Mouse (Mus musculus) cortical plate, adult 2 months (tissue): ENCODE measurements at regions not wholly inside any gene's neighbourhood (a gene's known extent, or its start where the extent isn't known, plus 50 kb on each side); places are given as distances from the start of the nearest gene placed in this dataset.

Source experiments
- H3K27ac ChIP-seq: fragments of 200-500 bp; 2 replicates; pipeline ENCODE4 v1.5.1; 2012; ENCODE audit warnings: low read length, control low read depth, inconsistent platforms; ENCODE audit not compliant: insufficient read depth
- H3K4me1 ChIP-seq: fragments of 200-500 bp; 2 replicates; pipeline ENCODE4 v1.6.1; 2011; ENCODE audit warnings: low read length; ENCODE audit not compliant: control insufficient read depth, insufficient read depth
- H3K4me3 ChIP-seq: fragments of 200-500 bp; 2 replicates; pipeline ENCODE4 v1.5.1; 2011; ENCODE audit warnings: mild to moderate bottlenecking, low read length, control low read depth; ENCODE audit not compliant: insufficient read depth
- CTCF ChIP-seq: fragments of 200-500 bp; IDR thresholded peaks from 2 replicates; pipeline ENCODE4 v1.5.1; 2011; ENCODE audit warnings: mild to moderate bottlenecking, control low read depth, low read length; ENCODE audit not compliant: insufficient read depth; ENCODE audit errors: extremely low read depth
- POLR2A ChIP-seq: fragments of 200-500 bp; IDR thresholded peaks from 2 replicates; pipeline ENCODE4 v1.6.1; 2011; ENCODE audit warnings: mild to moderate bottlenecking, low read length, control low read depth; ENCODE audit not compliant: insufficient read depth; ENCODE audit errors: extremely low read depth

- Histone ChIP-seq H3K27ac (no peak overlapping the region), H3K4me3 (no peak overlapping the region), H3K4me1 (no peaks in the 10 kb centered on the region)
- TF ChIP-seq POLR2A (no peak), CTCF (no peak)
Measured at GRCm38 (mm10) chr11:45160871-45161270, 543.8 kb downstream of the Ebf1 start.

DNA sequence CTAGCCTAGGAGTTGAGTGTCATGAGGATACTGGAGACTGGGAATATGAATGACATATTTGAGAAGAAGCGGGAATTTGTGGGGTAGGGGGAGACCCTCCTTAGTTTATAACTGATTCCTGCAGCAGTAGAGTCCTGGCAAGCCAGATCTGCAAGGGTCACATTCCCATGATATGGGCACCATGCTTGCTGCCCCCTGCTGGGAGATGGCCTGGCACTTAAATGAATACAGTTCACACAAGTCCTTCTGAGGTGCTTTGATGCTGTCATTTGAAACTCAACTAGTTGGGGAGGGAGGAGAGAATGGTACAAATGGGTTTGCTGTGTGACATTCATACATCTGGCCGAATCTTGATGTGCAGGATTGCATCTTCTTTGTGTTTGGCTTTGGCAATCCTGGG lies 556.4 kb downstream of the Ebf1 start:
- H3K4me3 ChIP-seq, result no peak overlapping the region
- H3K27ac ChIP-seq, result no peak overlapping the region
- H3K4me1 ChIP-seq, result no peaks in the 10 kb centered on the region
- no peak for TF ChIP-seq POLR2A
- TF ChIP-seq CTCF, result no peak

DNA sequence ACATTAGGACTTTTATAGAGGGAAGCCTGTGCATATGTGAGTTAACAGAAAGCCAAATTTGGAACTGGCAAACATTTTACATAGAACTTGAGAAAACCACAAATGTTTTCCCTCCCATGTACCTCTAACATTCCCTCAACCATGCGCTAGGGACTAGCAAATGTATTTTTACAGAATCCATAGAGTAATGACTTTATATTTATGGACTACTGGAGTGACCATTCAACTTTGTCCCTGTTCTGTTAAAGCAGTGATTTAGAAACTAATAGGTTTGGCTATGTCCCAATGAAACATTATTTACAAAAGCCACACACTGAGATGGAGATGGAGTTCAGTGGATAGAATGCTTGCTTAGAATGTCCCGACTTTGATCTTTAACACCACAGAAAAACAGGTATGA lies 557.0 kb downstream of the Ebf1 start:
- TF ChIP-seq POLR2A (no peak), CTCF (no peak)
- Histone ChIP-seq H3K4me3 (no peak overlapping the region), H3K4me1 (no peaks in the 10 kb centered on the region), H3K27ac (no peak overlapping the region)

DNA sequence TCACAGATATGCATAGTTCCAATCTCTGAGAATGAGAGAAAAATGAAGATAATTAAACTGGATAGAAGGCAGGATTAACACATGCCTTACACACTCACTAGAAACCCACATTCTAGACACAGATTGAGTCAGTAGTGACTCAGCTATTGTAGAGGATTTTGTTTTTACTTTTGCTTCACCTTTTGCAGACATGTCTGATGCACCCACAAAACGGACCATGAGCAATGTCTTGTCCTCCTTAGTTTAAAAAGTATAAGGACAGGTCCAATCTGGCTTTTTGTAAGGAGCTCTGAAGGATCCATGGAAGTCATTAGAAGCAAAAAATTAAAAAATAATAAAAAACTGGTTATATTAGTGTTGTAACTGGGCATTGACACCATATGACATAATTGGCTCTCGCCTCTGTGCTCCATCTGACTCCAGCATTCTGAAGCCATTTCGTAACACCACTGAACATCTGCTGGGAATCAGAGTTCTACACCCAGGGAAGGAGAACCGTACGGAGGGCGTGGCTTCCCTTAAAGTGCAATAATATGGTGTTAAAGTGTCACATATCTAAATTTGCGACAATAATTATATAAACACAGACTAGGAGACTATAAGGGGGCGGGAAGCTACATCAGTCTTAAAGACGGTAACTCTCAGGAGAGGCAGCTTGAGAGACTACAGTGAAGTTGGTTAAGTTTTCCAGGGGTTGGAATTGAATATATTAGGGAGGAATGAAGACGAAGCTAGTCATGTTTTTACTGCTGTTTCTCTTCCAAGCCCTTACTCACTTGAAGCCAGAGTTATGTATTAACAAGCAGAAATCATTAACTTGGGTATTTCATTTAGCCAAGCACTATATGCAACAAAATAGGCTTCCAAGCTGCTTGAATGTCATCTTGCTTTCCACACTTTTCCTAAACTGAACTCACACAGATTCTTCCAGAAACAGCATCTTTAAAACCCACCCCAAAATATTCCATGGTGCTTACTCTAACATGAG lies 558.0 kb downstream of the Ebf1 start:
- TF ChIP-seq CTCF (no peak), POLR2A (no peak)

GRCm38 (mm10) chr11:45176971-45177370 lies 559.9 kb downstream of the Ebf1 start:
- H3K27ac ChIP-seq, result no peak overlapping the region
- TF ChIP-seq CTCF (no peak), POLR2A (no peak)
- no peaks in the 10 kb centered on the region for H3K4me1 ChIP-seq
- no peak overlapping the region for H3K4me3 ChIP-seq

More for the DNA sequence above, 558.0 kb downstream of the Ebf1 start:
- no peaks in the 10 kb centered on the region for H3K4me1 ChIP-seq
- H3K27ac ChIP-seq, result no peak overlapping the region
- H3K4me3 ChIP-seq, result no peak overlapping the region

DNA sequence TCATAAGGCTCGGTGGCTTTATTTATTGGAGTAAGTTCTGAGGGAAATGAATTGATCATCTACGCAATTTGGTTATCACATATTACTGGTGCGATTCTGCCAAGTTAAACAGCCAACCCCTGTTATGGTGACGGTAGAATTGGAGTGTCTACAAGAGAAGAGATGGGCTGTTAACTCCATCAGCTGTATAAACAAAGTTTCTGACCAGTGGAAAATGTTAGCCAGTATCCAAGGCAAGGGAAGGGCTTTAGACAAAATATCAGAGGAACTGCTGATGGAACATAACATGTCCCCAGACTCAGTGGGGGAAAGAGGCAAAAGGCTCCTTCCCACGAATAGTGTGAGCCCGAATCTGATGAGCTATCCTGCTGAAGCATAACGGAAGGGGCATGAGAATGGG lies 560.9 kb downstream of the Ebf1 start:
- TF ChIP-seq CTCF (no peak), POLR2A (no peak)
- no peak overlapping the region for H3K27ac ChIP-seq

DNA sequence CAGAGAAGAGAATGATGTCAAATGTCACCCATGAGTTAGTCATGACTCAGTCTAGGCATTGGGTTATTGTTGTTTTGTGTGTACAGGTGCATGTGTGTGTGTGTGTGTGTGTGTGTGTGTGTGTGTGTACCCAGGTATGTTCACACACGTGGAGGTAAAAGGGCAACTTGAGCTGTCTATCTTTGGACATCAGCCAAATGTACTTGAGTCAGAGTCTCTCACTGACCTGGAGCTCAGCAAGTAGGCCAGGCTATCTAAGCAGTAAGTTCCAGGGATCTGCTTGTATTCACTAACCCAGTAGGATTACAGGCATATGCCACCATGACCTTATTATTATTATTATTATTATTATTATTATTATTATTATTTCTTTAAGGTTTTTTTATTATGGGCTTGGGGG lies 561.9 kb downstream of the Ebf1 start:
- Histone ChIP-seq H3K4me1 (no peaks in the 10 kb centered on the region), H3K27ac (no peak overlapping the region), H3K4me3 (no peak overlapping the region)
- TF ChIP-seq CTCF, result no peak

More for the DNA sequence above, 560.9 kb downstream of the Ebf1 start:
- no peak overlapping the region for H3K4me3 ChIP-seq
- no peaks in the 10 kb centered on the region for H3K4me1 ChIP-seq

GRCm38 (mm10) chr11:45190601-45191370 lies 573.7 kb downstream of the Ebf1 start:
- Histone ChIP-seq H3K4me3 (no peak overlapping the region), H3K27ac (no peak overlapping the region), H3K4me1 (no peaks in the 10 kb centered on the region)
- TF ChIP-seq CTCF (no peak), POLR2A (no peak)

- no peak for TF ChIP-seq CTCF
- TF ChIP-seq POLR2A, result no peak
- Histone ChIP-seq H3K4me3 (no peak overlapping the region), H3K27ac (no peak overlapping the region), H3K4me1 (no peaks in the 10 kb centered on the region)
Measured at GRCm38 (mm10) chr11:45191392-45192189, 574.5 kb downstream of the Ebf1 start.
